Mouse (Mus musculus) cerebellum, adult 2 months (tissue): ENCODE measurements at regions not wholly inside any gene's neighbourhood (a gene's known extent, or its start where the extent isn't known, plus 50 kb on each side); places are given as distances from the start of the nearest gene placed in this dataset.

Experiments used
- DNase-seq, 2 experiments: peaks; one replicate each; pipeline ENCODE4 v3.0.0; 2021
- H3K27ac ChIP-seq: fragments of 200-500 bp; 2 replicates; pipeline ENCODE4 v1.5.1; 2012; ENCODE audit warnings: low read length, control low read depth, inconsistent platforms; ENCODE audit not compliant: insufficient read depth
- H3K27me3 ChIP-seq: fragments of 200-500 bp; 2 replicates; pipeline ENCODE4 v1.6.1; 2012; ENCODE audit warnings: inconsistent platforms, mild to moderate bottlenecking, low read length, moderate library complexity; ENCODE audit not compliant: control insufficient read depth, insufficient read depth
- H3K4me1 ChIP-seq: fragments of 200-500 bp; 2 replicates; pipeline ENCODE4 v1.6.1; 2011; ENCODE audit warnings: low read length; ENCODE audit not compliant: control insufficient read depth, insufficient read depth
- H3K4me3 ChIP-seq: fragments of 200-500 bp; replicated peaks from 2 replicates; pipeline ENCODE3; 2011; ENCODE audit warnings: mild to moderate bottlenecking, low read depth, low read length, control low read depth; ENCODE audit not compliant: insufficient read depth
- CTCF ChIP-seq: fragments of 200-500 bp; IDR thresholded peaks from 2 replicates; pipeline ENCODE4 v1.5.1; 2011; ENCODE audit warnings: low read depth, mild to moderate bottlenecking, control low read depth, low read length, moderate library complexity, borderline replicate concordance; ENCODE audit not compliant: insufficient read depth
- POLR2A ChIP-seq: fragments of 200-500 bp; IDR thresholded peaks from 2 replicates; pipeline ENCODE4 v1.6.1; 2011; ENCODE audit warnings: low read length, control low read depth, borderline replicate concordance; ENCODE audit not compliant: insufficient read depth
- WGBS: fragments of 180-500 bp; shearing (Covaris S2); methylation state at CpG from one replicate; pipeline ENCODE4 v1.1.7; 2018; 5-methylcytosine and 5-hydroxymethylcytosine counted together

DNA sequence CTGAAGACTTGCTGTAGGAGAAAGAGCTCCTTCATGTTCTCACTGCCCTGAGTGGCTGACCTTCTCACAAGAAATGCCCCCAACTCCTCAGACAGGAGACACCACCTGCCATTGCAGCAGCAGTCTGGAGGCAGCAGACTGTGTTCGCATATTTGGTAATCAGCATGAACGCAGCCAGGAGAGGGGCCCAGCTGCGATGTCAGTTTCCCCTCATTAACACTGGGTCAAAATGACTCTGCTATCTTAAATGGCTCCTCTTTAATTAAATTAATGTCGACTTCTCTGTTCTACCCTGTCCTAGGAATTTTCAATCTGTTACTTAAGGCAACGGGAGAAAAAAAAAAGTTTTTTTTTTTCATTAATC is 100.9 kb upstream of the Samsn1 start:
- TF ChIP-seq POLR2A: no peak
- TF ChIP-seq CTCF: no peak
- Histone ChIP-seq H3K27ac (no peak overlapping the region), H3K4me3 (no peak overlapping the region), H3K27me3 (no peaks in the 10 kb centered on the region), H3K4me1 (no peaks in the 10 kb centered on the region)
- 15% methylated on average over 5 of the region's 5 CpGs for WGBS
- no peak for DNase-seq

DNA sequence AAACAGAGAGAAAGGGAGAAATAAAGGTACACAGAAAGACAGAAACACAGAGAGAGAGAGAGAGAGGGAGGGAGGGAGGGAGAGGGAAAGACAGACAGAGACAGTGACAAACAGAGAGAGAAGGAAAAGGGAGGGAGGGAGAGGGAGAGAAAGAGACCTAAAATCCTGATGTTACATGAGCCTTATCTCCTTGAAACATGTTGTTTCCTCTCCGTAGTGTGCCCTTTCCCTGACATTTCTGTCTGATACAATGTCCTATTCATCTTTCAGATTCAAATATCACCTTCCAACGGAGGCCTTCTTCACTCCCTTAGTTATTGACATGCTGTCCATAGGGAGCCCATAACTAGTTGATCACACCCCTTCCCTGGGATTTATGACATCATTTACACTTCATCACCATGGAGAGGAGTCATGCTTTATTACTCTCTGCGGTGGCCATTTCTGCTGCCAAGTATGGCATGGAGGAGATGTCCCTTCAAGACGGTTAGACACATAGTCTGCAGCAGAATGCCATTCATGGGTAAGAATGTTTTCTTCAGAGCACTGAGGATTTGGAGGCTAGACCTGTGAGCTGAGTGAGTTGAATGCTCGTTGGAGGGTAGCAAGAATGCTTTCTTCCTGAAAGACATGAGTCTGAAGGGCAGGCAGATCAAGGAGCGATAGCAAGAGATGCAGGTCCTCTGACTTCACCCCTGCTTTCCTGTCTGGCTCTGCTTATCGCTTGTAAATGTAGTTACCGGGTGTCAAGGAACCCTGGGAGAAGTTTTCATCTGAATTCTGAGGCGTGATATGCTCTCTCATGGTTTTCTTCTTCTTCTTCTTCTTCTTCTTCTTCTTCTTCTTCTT is 100.3 kb upstream of the Samsn1 start:
- no peak for TF ChIP-seq CTCF
- TF ChIP-seq POLR2A: no peak
- WGBS: 50% methylated on average over 9 of the region's 9 CpGs

DNA sequence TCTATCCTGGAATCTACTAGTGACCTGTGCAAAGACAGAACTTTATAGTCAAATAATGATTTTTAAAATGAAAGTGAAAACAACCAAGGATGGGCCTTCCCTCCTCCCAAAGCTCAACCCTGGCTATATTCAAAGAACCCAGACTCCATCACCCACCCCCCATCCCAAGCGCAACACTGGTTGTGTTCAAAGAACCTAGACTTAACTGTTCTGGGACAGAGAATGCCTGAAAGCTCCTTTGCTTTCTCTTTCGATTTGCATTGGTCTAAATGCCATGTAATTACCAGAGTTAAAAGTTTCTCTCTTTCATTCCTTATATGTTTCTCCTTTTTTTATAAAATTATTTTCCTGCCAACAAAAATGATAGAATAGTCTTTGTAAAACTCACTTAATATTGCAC is 98.6 kb upstream of the Samsn1 start:
- Histone ChIP-seq H3K4me1 (no peaks in the 10 kb centered on the region), H3K27me3 (no peaks in the 10 kb centered on the region), H3K4me3 (no peak overlapping the region), H3K27ac (no peak overlapping the region)
- 94% methylated on average over 2 of the region's 2 CpGs for WGBS
- TF ChIP-seq POLR2A (no peak), CTCF (no peak)
- DNase-seq: no peak

More for the DNA sequence above, 100.3 kb upstream of the Samsn1 start:
- Histone ChIP-seq H3K27me3 (no peaks in the 10 kb centered on the region), H3K4me3 (no peak overlapping the region), H3K27ac (no peak overlapping the region), H3K4me1 (no peaks in the 10 kb centered on the region)
- no peak for DNase-seq

DNA sequence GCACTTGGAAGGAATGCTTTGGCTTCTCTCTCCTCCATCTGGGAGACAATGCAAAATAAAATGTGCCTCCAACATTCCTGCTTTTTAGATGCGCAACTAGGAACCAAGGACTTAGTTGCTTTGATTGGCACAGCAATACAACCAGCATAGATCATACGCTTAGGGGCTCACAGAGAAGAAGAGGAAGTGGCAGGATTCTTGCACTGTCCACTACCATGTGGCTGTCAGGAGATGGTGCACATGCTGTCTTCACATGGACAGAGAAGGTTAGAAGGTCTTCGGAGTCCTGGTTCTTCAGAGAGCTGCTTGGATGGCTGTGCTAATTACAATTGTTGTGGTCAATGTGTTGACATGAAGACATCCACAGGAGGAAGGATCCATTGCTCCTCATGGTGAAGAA is 88.3 kb upstream of the Samsn1 start:
- TF ChIP-seq CTCF (no peak), POLR2A (no peak)
- no peaks in the 10 kb centered on the region for H3K4me1 ChIP-seq
- 94% methylated on average over 3 of the region's 3 CpGs for WGBS
- no peak overlapping the region for H3K27ac ChIP-seq
- no peak for DNase-seq
- H3K27me3 ChIP-seq: no peaks in the 10 kb centered on the region
- no peak overlapping the region for H3K4me3 ChIP-seq

DNA sequence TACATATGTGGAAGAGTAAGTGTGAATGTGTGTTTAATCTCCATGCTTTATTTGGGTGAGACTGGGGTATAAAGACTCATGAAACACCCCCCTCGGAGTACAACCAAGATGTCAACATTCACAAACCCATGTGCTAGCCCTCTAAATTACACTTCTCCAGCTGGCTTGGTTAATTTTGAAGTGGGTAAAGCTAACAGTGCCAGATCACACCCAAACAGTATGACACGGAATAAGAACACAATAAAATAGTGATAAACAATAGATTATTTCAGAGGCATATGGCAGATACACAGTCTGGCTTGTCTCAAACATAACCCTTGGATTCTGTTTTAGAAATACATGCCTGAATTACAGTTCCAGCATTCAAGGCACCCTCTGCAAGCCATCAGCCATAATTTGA is 86.4 kb upstream of the Samsn1 start:
- Histone ChIP-seq H3K4me1 (no peaks in the 10 kb centered on the region), H3K27me3 (no peaks in the 10 kb centered on the region), H3K4me3 (no peak overlapping the region), H3K27ac (no peak overlapping the region)
- 76% methylated on average over 2 of the region's 2 CpGs for WGBS
- DNase-seq: no peak
- no peak for TF ChIP-seq POLR2A

DNA sequence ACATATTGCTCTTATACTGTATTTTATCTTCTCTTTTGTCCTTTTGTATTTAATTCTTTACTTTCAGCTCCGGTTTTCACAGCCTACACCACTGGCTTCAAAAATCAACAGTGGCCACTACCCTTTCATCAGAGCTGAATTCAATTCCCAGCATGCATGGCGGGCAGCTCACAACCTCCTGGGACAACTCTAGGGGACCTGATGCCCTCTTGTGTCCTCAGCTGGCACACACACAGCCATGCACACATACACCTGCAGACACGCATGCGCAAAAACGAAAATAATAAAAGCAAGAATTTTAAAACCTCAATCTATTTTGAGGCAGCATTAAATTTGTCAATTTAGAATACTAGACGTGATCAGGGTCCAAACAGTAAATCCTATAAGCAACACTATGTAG is 82.6 kb upstream of the Samsn1 start:
- TF ChIP-seq CTCF (no peak), POLR2A (no peak)
- H3K27ac ChIP-seq: no peak overlapping the region
- no peak overlapping the region for H3K4me3 ChIP-seq
- no peaks in the 10 kb centered on the region for H3K4me1 ChIP-seq
- no peak for DNase-seq
- 93% methylated on average over 6 of the region's 6 CpGs for WGBS
- no peaks in the 10 kb centered on the region for H3K27me3 ChIP-seq

DNA sequence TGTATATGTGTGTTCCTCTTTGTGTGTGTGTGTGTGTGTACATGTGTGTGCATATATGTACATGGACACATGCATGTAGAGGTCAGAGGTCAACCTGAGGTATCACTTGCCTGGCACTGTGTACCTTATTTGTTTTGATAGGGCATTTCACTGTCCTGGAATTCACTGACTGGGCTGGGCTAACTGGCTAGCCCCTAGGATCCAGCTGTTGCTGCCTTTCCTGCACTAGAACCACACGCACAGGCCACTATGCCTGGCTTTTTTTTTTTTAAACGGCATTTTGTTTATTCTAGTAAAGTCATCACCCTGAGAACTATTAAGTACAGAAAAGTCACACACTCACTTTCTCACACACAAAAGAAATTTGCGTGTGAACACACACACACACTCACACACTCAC is 79.7 kb upstream of the Samsn1 start:
- no peak overlapping the region for H3K4me3 ChIP-seq
- DNase-seq: no peak
- H3K4me1 ChIP-seq: no peaks in the 10 kb centered on the region
- H3K27ac ChIP-seq: no peak overlapping the region
- TF ChIP-seq CTCF (no peak), POLR2A (no peak)
- WGBS: 89% methylated on average over 3 of the region's 3 CpGs
- no peaks in the 10 kb centered on the region for H3K27me3 ChIP-seq

DNA sequence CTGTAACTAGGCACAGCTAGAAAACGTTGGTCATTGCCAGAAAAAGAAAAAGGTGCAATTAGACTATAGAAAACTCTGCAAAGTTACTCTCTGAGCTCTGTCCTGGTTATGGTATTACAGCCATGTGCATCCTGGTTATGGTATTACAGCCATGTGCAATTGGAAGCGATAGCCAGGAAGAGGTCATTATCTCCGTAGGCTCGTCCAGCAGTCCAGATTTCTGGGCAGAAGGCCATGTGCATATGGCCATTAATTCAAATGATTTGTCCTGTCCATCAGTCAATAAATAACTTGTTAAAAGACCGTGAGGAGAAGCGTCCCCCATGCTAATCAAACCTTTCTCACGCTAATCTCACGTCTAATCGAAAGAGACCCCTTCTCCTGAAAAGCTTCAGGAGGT is 75.7 kb upstream of the Samsn1 start:
- Histone ChIP-seq H3K27me3 (no peaks in the 10 kb centered on the region), H3K4me3 (no peak overlapping the region), H3K4me1 (no peaks in the 10 kb centered on the region), H3K27ac (no peak overlapping the region)
- 26% methylated on average over 9 of the region's 9 CpGs for WGBS
- DNase-seq: no peak
- TF ChIP-seq CTCF (no peak), POLR2A (no peak)
